Mouse (Mus musculus) heart, adult 2 months (tissue): ENCODE measurements around the gene Dhx57. TPM values are rescaled to one million over a fixed set of nuclear protein-coding genes. Genes with fewer than 3 reads are reported as not detected.

Experiments
- DNase-seq, 2 experiments: peaks; one replicate each; pipeline ENCODE4 v3.0.0; 2021
- H3K27ac ChIP-seq: fragments of 200-600 bp; 2 replicates; pipeline ENCODE4 v1.8.1; 2022
- H3K27me3 ChIP-seq: fragments of 200-500 bp; 2 replicates; pipeline ENCODE4 v1.6.1; 2012; ENCODE audit warnings: mild to moderate bottlenecking, low read length, inconsistent platforms, mixed read lengths; ENCODE audit not compliant: control insufficient read depth, insufficient read depth
- H3K36me3 ChIP-seq: fragments of 200-500 bp; 2 replicates; pipeline ENCODE4 v1.6.1; 2012; ENCODE audit warnings: low read length, inconsistent platforms; ENCODE audit not compliant: control insufficient read depth, insufficient read depth
- H3K4me1 ChIP-seq: fragments of 200-500 bp; 2 replicates; pipeline ENCODE4 v1.6.1; 2011; ENCODE audit warnings: low read length; ENCODE audit not compliant: control insufficient read depth, insufficient read depth
- H3K4me3 ChIP-seq: fragments of 200-600 bp; 2 replicates; pipeline ENCODE4 v1.8.1; 2022
- H3K79me2 ChIP-seq: fragments of 200-500 bp; replicated peaks from 2 replicates; pipeline ENCODE4 v1.6.1; 2012; ENCODE audit warnings: mild to moderate bottlenecking, inconsistent platforms, low read length, moderate library complexity, mixed read lengths; ENCODE audit not compliant: control insufficient read depth, insufficient read depth
- H3K9ac ChIP-seq: fragments of 200-500 bp; 2 replicates; pipeline ENCODE4 v1.6.1; 2012; ENCODE audit warnings: low read depth, mild to moderate bottlenecking, control low read depth, inconsistent platforms, low read length, mixed read lengths
- CTCF ChIP-seq: fragments of 200-600 bp; IDR thresholded peaks from 2 replicates; pipeline ENCODE4 v1.8.1; 2022; ENCODE audit warnings: antibody characterized with exemption, mild to moderate bottlenecking, moderate library complexity
- EP300 ChIP-seq: fragments of 200-500 bp; IDR thresholded peaks from 2 replicates; pipeline ENCODE4 v1.6.1; 2011; ENCODE audit warnings: low read depth, low read length, control low read depth; ENCODE audit not compliant: insufficient read depth
- POLR2A ChIP-seq: fragments of 200-500 bp; IDR thresholded peaks from 2 replicates; pipeline ENCODE4 v1.6.1; 2011; ENCODE audit warnings: mild to moderate bottlenecking, low read depth, low read length, control low read depth; ENCODE audit not compliant: insufficient read depth
- WGBS: fragments of 180-500 bp; shearing (Covaris S2); methylation state at CpG from one replicate; pipeline ENCODE4 v1.1.7; 2018; 5-methylcytosine and 5-hydroxymethylcytosine counted together
- intact Hi-C: fragments of 180-260 bp; cut with DNase I; formaldehyde crosslinking; loops from one replicate; pipeline ENCODE4 v1.15.1; 2025
- long read RNA-seq: library from polyadenylated mRNA; stranded (forward); transcript quantifications from one replicate; pipeline ENCODE4 v2.0.0, GENCODE M21; 2021
- polyA plus RNA-seq: library from polyadenylated mRNA; depleted of rRNA; stranded (reverse); fragments of >200 nt; gene quantifications from 2 replicates; pipeline ENCODE4 v1.2.3, GENCODE M21; 2012; rRNA removed
- total RNA-seq, 2 experiments: library from RNA; stranded (reverse); gene quantifications; 2 replicates each; pipeline ENCODE4 v1.2.3; 2021

Gene Dhx57
- 1 to 10 TPM; 5.4 to 6.0 TPM for total RNA-seq
- polyA plus RNA-seq = 3.9 and 6.9 TPM in 2 replicates
- long read RNA-seq, full-length matches to known transcripts = 1 of 3 reads
- long read RNA-seq, partial matches to known transcripts = 0 of 3 reads
- long read RNA-seq, other reads (novel, unspliced or antisense) = 2 of 3 reads

DNA sequence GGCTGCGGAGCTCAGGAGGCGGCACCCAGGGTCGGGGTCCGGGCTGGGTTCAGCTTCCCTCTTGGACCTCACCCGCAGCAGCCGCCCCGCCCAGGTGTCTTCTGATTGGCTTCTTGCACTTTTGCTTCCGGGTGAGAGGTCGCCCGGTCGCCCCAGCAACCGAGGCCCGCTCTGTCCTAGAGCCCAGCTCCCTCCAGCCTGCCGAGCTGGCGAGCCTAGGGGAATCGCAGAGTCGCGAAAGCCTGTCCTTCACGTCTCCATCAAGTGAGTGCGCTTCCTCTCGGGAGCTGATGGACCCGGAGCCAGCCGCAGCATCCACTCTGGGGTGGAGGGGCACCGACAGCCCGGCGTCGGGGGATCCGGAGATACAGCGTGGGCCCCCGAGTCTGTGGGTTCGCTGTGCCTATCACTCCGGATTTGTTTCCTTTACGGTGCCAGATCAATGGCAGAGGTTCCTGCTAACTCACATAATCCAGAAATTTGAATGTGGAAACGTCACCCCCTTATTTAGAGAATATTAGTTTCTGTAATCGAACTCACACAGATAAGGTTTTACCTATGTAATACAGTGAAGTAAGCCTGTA lies at the start of gene Dhx57, which contains the start of gene Morn2:
Gene Dhx57, minus strand, starts transcription at position 403 of the 584 bp plus-strand sequence.
Gene Morn2, plus strand, starts transcription at position 130 of the 584 bp plus-strand sequence.
- H3K4me3 ChIP-seq = peak within 1 kb of the TSS; percentile 100
- H3K4me1 ChIP-seq = no peaks in the 10 kb centered on the region; the same call in 1 of the 2 replicates
- WGBS = under 1% methylated on average over 35 of the region's 35 CpGs
- DNase-seq = peak; percentile 98 to 99
- intact Hi-C loops = loop anchor here (2.0 to 5.0 kb wide), 2 partner anchors 82 to 271 kb away; partner anchors contain the start of gene Gm10190
- peaks cover 2% of the 10 kb centered on the region for H3K79me2 ChIP-seq
- no peaks in the 10 kb centered on the region for H3K36me3 ChIP-seq
- TF ChIP-seq CTCF = no peak
- 0 out of 2 replicates have a peak, but pooled peaks have one; percentile 64 for TF ChIP-seq POLR2A
- H3K27ac ChIP-seq = peak within 1 kb of the TSS; percentile 88
- no peaks in the 10 kb centered on the region for H3K27me3 ChIP-seq
- peak within 1 kb of the TSS; percentile 93 for H3K9ac ChIP-seq

DNA sequence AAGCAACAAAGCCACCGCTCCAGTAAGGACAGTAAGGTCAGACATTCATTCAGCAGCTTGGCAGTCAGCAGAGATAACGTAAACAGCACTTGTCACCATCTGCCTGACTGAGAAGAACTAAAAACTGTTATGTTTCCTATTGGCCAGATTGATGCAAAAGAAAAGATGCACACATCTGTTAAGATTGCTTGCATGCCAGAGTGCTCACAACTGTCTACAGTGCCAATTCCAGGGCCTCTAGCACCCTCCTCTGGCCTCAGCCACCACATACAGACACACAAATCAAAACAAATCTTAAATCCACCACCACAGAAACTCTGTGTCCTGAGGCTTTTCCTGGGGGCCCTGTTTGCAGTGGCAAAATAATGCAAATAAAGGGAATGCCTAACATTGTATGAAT lies 42.1 kb upstream of the Dhx57 start:
- intact Hi-C loops = no loop called here
- Histone ChIP-seq H3K4me1 (no peaks in the 10 kb centered on the region), H3K79me2 (no peaks in the 10 kb centered on the region), H3K36me3 (no peaks in the 10 kb centered on the region), H3K9ac (no peak overlapping the region), H3K27me3 (no peaks in the 10 kb centered on the region), H3K4me3 (no peak overlapping the region), H3K27ac (no peak overlapping the region)
- no peak for DNase-seq
- no peak for TF ChIP-seq EP300
- TF ChIP-seq POLR2A = no peak
- peak; percentile 55 for TF ChIP-seq CTCF
- WGBS = 52% methylated on average over 2 of the region's 2 CpGs

DNA sequence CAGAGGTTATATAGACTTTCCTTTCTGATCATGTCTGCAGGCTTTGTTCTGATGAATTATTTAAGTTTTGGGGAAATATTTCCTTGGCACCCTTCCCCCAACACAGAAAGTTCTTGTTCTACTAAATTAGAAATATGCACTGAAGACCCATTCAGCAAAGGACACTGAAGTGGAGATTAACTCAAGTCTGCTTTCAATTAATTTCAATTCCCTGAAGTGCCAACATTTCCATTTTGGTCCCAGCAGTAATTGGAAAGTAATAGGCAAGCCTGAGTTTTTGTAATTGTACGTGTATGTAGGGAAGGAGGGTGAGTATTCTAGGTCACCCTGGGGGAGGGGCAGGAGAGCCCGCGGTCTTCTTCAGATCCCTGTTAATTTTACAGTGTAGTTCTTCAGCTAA lies 36.2 kb upstream of the Dhx57 start:
- Histone ChIP-seq H3K9ac (no peak overlapping the region), H3K27me3 (no peaks in the 10 kb centered on the region), H3K4me3 (no peak overlapping the region), H3K79me2 (no peaks in the 10 kb centered on the region), H3K4me1 (peaks cover 2% of the 10 kb centered on the region; the same call in 1 of the 2 replicates), H3K27ac (no peak overlapping the region), H3K36me3 (no peaks in the 10 kb centered on the region)
- intact Hi-C loops = no loop called here
- 78% methylated on average over 3 of the region's 3 CpGs for WGBS
- DNase-seq = no peak
- TF ChIP-seq POLR2A (no peak), CTCF (no peak), EP300 (no peak)

DNA sequence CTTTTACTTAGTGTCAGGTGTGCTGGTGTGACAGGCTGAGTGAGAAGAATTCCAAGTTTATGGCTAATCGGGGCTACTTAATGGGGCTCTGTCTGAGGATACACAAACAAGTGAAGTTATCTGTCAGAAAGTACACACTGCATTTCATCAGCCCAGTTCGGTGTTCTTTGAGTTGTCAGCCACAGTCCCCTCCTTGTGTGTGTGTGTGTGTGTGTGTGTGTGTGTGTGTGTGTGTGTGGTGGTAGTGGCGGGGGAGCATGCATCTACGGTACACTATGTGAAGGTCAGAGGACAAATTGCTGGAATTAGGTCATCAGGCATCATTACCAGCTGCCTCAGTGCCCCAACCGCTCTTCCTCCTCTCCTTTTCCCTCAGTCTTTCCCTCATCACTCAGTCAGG lies 35.2 kb upstream of the Dhx57 start:
- no peaks in the 10 kb centered on the region for H3K27me3 ChIP-seq
- DNase-seq = no peak
- no peaks in the 10 kb centered on the region for H3K79me2 ChIP-seq
- no peak overlapping the region for H3K4me3 ChIP-seq
- H3K36me3 ChIP-seq = no peaks in the 10 kb centered on the region
- H3K4me1 ChIP-seq = peaks cover 2% of the 10 kb centered on the region; the same call in 1 of the 2 replicates
- no peak overlapping the region for H3K27ac ChIP-seq
- 69% methylated on average over 5 of the region's 5 CpGs for WGBS
- TF ChIP-seq CTCF (no peak), POLR2A (no peak)
- intact Hi-C loops = no loop called here
- no peak overlapping the region for H3K9ac ChIP-seq

DNA sequence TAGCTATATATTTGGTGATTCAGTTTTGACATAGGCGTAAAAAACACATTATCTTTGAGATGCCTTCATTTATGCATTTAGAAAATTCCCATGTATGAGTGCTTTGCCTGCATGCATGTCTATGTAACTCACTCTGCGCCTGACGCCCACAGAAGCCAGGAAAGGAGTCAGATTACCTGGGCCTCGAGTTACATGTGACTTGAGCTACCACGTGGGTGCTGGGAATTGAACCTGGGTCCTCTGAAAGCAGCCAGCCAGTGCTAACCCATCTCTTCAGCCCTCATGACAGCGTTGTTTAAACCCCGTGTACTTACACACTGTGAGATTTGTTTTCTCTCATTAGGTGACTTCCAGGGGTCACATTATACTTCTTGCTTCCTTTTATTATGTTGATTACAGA lies 34.2 kb upstream of the Dhx57 start:
- DNase-seq = no peak
- 90% methylated on average over 7 of the region's 7 CpGs for WGBS
- H3K4me3 ChIP-seq = no peak overlapping the region
- H3K27me3 ChIP-seq = no peaks in the 10 kb centered on the region
- TF ChIP-seq CTCF (no peak), POLR2A (no peak), EP300 (no peak)
- H3K4me1 ChIP-seq = peaks cover 2% of the 10 kb centered on the region; the same call in 1 of the 2 replicates
- no peaks in the 10 kb centered on the region for H3K79me2 ChIP-seq
- no peak overlapping the region for H3K9ac ChIP-seq
- no peak overlapping the region for H3K27ac ChIP-seq
- intact Hi-C loops = no loop called here
- H3K36me3 ChIP-seq = no peaks in the 10 kb centered on the region

DNA sequence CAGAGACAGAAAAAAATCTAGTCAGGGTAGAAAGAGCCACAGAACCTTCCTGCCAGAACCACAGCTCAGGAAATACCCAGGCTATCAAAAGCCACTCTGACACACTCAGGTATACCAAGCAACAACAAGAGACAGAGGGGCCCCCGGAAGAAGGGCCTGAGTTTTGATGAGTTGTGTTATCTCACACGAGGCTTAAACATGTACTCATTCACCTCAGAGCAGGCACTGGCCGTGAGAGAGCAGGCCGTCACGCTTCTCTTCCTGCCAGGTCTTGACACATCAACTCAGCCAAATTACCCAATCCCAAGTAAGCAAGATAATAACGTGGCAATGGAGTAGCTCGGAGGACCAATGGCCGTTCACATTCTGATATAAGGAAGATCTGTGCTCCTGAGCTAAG lies 33.4 kb upstream of the Dhx57 start:
- 54% methylated on average over 8 of the region's 8 CpGs for WGBS
- Histone ChIP-seq H3K4me1 (peaks cover 2% of the 10 kb centered on the region; the same call in 1 of the 2 replicates), H3K27me3 (no peaks in the 10 kb centered on the region), H3K27ac (no peak overlapping the region), H3K36me3 (no peaks in the 10 kb centered on the region), H3K4me3 (no peak overlapping the region), H3K9ac (no peak overlapping the region), H3K79me2 (no peaks in the 10 kb centered on the region)
- intact Hi-C loops = no loop called here
- DNase-seq = no peak
- TF ChIP-seq POLR2A = no peak
- no peak for TF ChIP-seq EP300
- TF ChIP-seq CTCF = no peak
